Comparison of ENCODE assay signal across 19 mouse cellular contexts in the genomic region with DNA sequence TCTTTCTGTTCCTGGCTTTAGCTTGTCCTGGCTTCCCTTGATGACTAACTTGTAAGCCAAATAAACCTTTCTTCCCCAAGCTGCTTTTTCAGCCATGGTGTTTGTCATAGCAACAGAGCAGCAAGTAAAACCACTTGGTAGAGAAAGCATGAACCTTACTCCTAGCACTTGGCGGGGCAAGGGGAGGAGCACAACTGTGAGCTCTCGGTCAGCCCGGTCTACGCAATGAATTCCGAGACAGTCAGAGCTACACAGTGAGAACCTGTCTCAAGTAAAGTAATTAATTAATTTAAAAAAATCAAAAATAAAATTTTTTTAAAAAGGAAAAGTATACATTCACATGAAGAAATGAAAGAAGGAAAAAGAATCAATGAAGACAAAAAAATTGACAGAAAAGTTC. TPM values are rescaled to one million over a fixed set of nuclear protein-coding genes. Genes with fewer than 3 reads are reported as not detected.
DNase-seq lines count a peak whose midpoint lies in the region; ATAC-seq lines count a peak whose summit lies in the region.
"Had no signal": no experiment of that assay in that cellular context is flagged by ENCODE, and none has a peak within 500 bp of the region (broad histone marks: within the 10 kb centered on the region; RNA-seq: fewer than 3 reads in every experiment).

No protein-coding gene starts in this region.

- H3K4me3 ChIP-seq in neural tube, embryonic 13.5 days = no peak overlapping the region
- H3K4me3 ChIP-seq: embryonic facial prominence, embryonic 10.5 days; heart, embryonic 15.5 days; limb, embryonic 13.5 days; liver, embryonic 15.5 days; neural tube, embryonic 15.5 days had no signal

- DNase-seq in kidney, adult 8-10 months = peak; percentile 13 to 38
- DNase-seq in kidney, postnatal 4 days = no peak
- DNase-seq in neural tube, embryonic 10.5 days (ENCODE audit: extremely low spot score, low spot score) = no peak
- peak; percentile 18 for DNase-seq in kidney, postnatal 10 days
- DNase-seq in adrenal gland, adult (ENCODE audit: inconsistent age in 2 of 2, low spot score in 1 of 2) = no peak
- no peak for DNase-seq in urinary bladder, postnatal 36 days (ENCODE audit: low spot score in 2 of 2)
- DNase-seq: adrenal gland, adult 8-10 months; cerebellum, adult 8-10 months; gastrocnemius, postnatal 14 days; right cerebral cortex, postnatal 14 days; spleen, adult 18-20 months; thymus, adult 2 months had no signal

- H3K36me3 ChIP-seq in neural tube, embryonic 13.5 days = 0 out of 2 replicates have a peak, but pooled peaks cover 15% of the 10 kb centered on the region
- H3K36me3 ChIP-seq: heart, embryonic 15.5 days; liver, embryonic 15.5 days; neural tube, embryonic 15.5 days had no signal

- H3K4me2 ChIP-seq in neural tube, embryonic 13.5 days = no peak overlapping the region
- H3K4me2 ChIP-seq: heart, embryonic 15.5 days; limb, embryonic 13.5 days; liver, embryonic 15.5 days; neural tube, embryonic 15.5 days had no signal

- 0 out of 2 replicates have a peak, but pooled peaks have one; percentile 50 for ATAC-seq in neural tube, embryonic 13.5 days (ENCODE audit: low read depth)
- ATAC-seq: forebrain, embryonic 14.5 days had no signal

- no peaks in the 10 kb centered on the region for H3K27me3 ChIP-seq in neural tube, embryonic 13.5 days
- H3K27me3 ChIP-seq: heart, embryonic 15.5 days; limb, embryonic 13.5 days; liver, embryonic 15.5 days; neural tube, embryonic 15.5 days had no signal

- peaks cover 32% of the 10 kb centered on the region for H3K4me1 ChIP-seq in neural tube, embryonic 13.5 days (replicated peaks)

- no peak overlapping the region for H3K9ac ChIP-seq in neural tube, embryonic 13.5 days
- H3K9ac ChIP-seq: heart, embryonic 15.5 days; limb, embryonic 13.5 days; liver, embryonic 15.5 days; neural tube, embryonic 15.5 days had no signal

- H3K9me3 ChIP-seq in neural tube, embryonic 13.5 days = no peaks in the 10 kb centered on the region
- H3K9me3 ChIP-seq: embryonic facial prominence, embryonic 10.5 days; heart, embryonic 15.5 days; limb, embryonic 13.5 days; liver, embryonic 15.5 days; neural tube, embryonic 15.5 days had no signal

- no peak overlapping the region for H3K27ac ChIP-seq in neural tube, embryonic 13.5 days (replicated peaks)
- H3K27ac ChIP-seq: embryonic facial prominence, embryonic 10.5 days; heart, embryonic 15.5 days; limb, embryonic 13.5 days; liver, embryonic 15.5 days; neural tube, embryonic 15.5 days had no signal

- 86% methylated on average over 5 of the region's 5 CpGs for WGBS in neural tube, embryonic 13.5 days

RNA-seq across cellular contexts. Expression of gene Ptbp2, which starts 8.1 kb away (rescaled TPM):
- polyA plus RNA-seq in neural tube, embryonic 13.5 days (2015; fragmentation: Nextera tagmentation; extraction: Ambion mirVana) = 256 and 285 TPM in 2 replicates

Comparison
In these comparisons a context has a peak if more than half of its experiments do, and no peak if none do; other contexts are left out.
1. DNase-seq: peak in kidney, adult 8-10 months (2 of 2) and kidney, postnatal 10 days (single experiment); none in kidney, postnatal 4 days (0 of 2), neural tube, embryonic 10.5 days (single experiment), adrenal gland, adult (0 of 2) and urinary bladder, postnatal 36 days (0 of 2).